In the genomic region with DNA sequence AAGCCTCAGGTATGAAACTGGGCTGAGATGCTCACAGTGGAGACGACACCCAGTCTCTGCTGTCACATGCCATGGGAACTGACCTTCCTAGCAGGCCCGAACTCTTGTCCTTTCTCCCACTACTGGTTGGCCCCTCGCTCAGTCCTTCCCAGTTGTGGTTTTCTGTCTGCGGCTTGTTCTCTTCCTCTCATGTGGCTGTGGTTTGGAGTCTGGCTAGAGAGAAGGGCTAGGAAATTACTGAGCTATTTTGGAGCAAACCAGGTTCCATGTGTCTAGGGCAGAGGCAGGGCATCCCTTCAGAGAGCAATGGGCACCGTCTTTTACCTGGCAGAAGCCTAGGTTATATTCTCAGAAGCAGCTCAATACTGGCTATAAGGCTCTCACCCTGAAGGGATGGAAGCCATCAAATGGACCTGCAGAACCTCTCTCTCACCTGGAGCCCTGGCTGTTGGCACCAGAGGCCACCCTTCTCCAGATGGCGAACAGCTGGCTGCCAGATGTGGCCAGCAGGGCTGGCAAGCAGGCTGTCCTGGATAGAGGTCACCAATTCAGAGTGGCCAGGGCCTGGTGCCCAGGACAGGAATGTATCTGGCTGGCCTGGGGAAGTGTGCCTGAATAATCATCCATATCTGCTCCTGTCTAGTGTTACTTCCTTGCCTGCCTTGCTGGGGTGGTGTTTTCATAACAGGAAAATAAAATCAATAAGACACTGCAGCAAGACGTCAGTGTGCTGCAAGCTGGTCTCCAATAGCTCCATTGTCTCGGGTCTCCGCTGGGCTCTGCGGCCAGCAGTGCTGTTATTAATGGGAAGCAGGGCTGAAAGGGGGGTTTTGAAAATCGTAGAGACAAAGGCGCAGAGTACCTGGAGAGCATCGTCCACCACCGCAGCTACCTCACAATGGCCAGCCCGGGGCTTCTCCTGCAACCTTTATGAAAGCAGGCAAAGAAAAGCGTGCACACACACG, we compare ENCODE assay signal across 10 mouse cellular contexts.
DNase-seq lines count a peak whose midpoint lies in the region; ATAC-seq and TF ChIP-seq lines count a peak whose summit lies in the region.
"Had no signal": no experiment of that assay in that cellular context is flagged by ENCODE, and none has a peak within 500 bp of the region (broad histone marks: within the 10 kb centered on the region; RNA-seq: fewer than 3 reads in every experiment).

No protein-coding gene starts in this region.

- no peaks in the 10 kb centered on the region for H3K9me3 ChIP-seq in forebrain, embryonic 15.5 days
- H3K9me3 ChIP-seq in limb, embryonic 10.5 days (replicated peaks), result no peaks in the 10 kb centered on the region

- H3K27me3 ChIP-seq in forebrain, embryonic 15.5 days, result no peaks in the 10 kb centered on the region
- H3K27me3 ChIP-seq in limb, embryonic 10.5 days (ENCODE audit: low read depth, poor library complexity, severe bottlenecking), result no peaks in the 10 kb centered on the region
- no peaks in the 10 kb centered on the region for H3K27me3 ChIP-seq in myocyte (ENCODE audit: control insufficient read depth, insufficient read depth, insufficient read length)
- H3K27me3 ChIP-seq: Patski had no signal

- TF ChIP-seq POLR2A in myocyte (IDR thresholded peaks at IDR 0.05; ENCODE audit: insufficient read length, low read depth), result no peak

- no peak overlapping the region for H3K4me3 ChIP-seq in forebrain, embryonic 15.5 days
- H3K4me3 ChIP-seq in limb, embryonic 10.5 days, result no peak overlapping the region
- no peak overlapping the region for H3K4me3 ChIP-seq in myocyte

- no peak for ATAC-seq in forebrain, embryonic 15.5 days (replicated peaks)
- ATAC-seq: liver, postnatal 0 days; Patski had no signal

- no peaks in the 10 kb centered on the region for H3K36me3 ChIP-seq in forebrain, embryonic 15.5 days
- H3K36me3 ChIP-seq in limb, embryonic 10.5 days, result no peaks in the 10 kb centered on the region
- no peaks in the 10 kb centered on the region for H3K36me3 ChIP-seq in myocyte (ENCODE audit: control insufficient read depth, insufficient read depth)

- DNase-seq in adrenal gland, postnatal 14 days, result peak; percentile 54
- no peak for DNase-seq in adrenal gland, postnatal 25 days
- DNase-seq in limb, embryonic 10.5 days (ENCODE audit: low spot score), result peak; percentile 84
- DNase-seq in left cerebral cortex, adult 8-10 months (ENCODE audit: low spot score in 2 of 2), result no peak
- DNase-seq in layer of hippocampus, adult 18-20 months (ENCODE audit: low spot score in 2 of 2), result no peak
- DNase-seq in kidney, postnatal 25 days, result no peak
- DNase-seq: liver, postnatal 0 days had no signal

- 40% methylated on average over 17 of the region's 17 CpGs for WGBS in forebrain, embryonic 15.5 days
- WGBS in limb, embryonic 10.5 days, result 66% methylated on average over 17 of the region's 17 CpGs

- no peak overlapping the region for H3K4me2 ChIP-seq in forebrain, embryonic 15.5 days (replicated peaks)
- H3K4me2 ChIP-seq in myocyte (ENCODE audit: low read depth), result peak overlapping the region; percentile 22

- H3K27ac ChIP-seq in forebrain, embryonic 15.5 days (replicated peaks), result peak overlapping the region; percentile 31; the same call in 1 of the 2 replicates
- peak overlapping the region; percentile 82 for H3K27ac ChIP-seq in limb, embryonic 10.5 days

- H3K9ac ChIP-seq in forebrain, embryonic 15.5 days (replicated peaks), result no peak overlapping the region
- H3K9ac ChIP-seq: liver, postnatal 0 days had no signal

- H3ac ChIP-seq in myocyte (ENCODE audit: control insufficient read depth, insufficient read length), result no peak overlapping the region

- peaks cover 43% of the 10 kb centered on the region for H3K4me1 ChIP-seq in forebrain, embryonic 15.5 days
- H3K4me1 ChIP-seq in limb, embryonic 10.5 days, result peaks cover 50% of the 10 kb centered on the region

- no peaks in the 10 kb centered on the region for H3K79me2 ChIP-seq in myocyte (ENCODE audit: control insufficient read depth, insufficient read depth)

TF ChIP-seq in myocyte, 11 proteins besides CTCF, POLR2A, EP300 and RAD21:
- no peak for TF ChIP-seq POLR2AphosphoS2 (IDR thresholded peaks at IDR 0.05; ENCODE audit: insufficient read length, low read depth)
- peak; percentile 5 for TF ChIP-seq TCF12 (IDR thresholded peaks at IDR 0.05; ENCODE audit: insufficient read depth, poor library complexity, severe bottlenecking)

Comparison
In these comparisons a context has a peak if more than half of its experiments do, and no peak if none do; other contexts are left out.
1. DNase-seq: peak in adrenal gland, postnatal 14 days (single experiment) and limb, embryonic 10.5 days (single experiment); none in adrenal gland, postnatal 25 days (single experiment), left cerebral cortex, adult 8-10 months (0 of 2), layer of hippocampus, adult 18-20 months (0 of 2) and kidney, postnatal 25 days (0 of 2).